Mouse (Mus musculus): ENCODE data around the gene Erg28.

GRCm38 (mm10) chr12:85767750-85768149, 56.6 kb downstream of the Erg28 start:
- TF ChIP-seq CTCF (IDR thresholded peaks at IDR 0.05; ENCODE audit: low read depth) (no peak), EP300 (optimal IDR thresholded peaks at IDR 0.05) (no peak)
